Mouse (Mus musculus) liver, adult 2 months (tissue): Measurements from ENCODE around the gene Fbxl8. TPM values are rescaled to one million over a fixed set of nuclear protein-coding genes. Genes with fewer than 3 reads are reported as not detected.
"Not testable (repeated sequence)": the region's sequence is repeated elsewhere in the genome, so short reads cannot be mapped to it uniquely, and the experiment has no call there.

Source experiments
- DNase-seq: peaks from one replicate; pipeline ENCODE4 v3.0.0-alpha.2; 2011; ENCODE audit warnings: low read depth, low spot score; ENCODE audit errors: extremely low read depth
- H3K27ac ChIP-seq: fragments of 200-500 bp; replicated peaks from 2 replicates; pipeline ENCODE4 v1.5.1; 2012; ENCODE audit warnings: low read depth, mild to moderate bottlenecking, control low read depth, inconsistent platforms, low read length; ENCODE audit not compliant: insufficient read depth
- H3K27me3 ChIP-seq: fragments of 200-500 bp; 2 replicates; pipeline ENCODE4 v1.6.1; 2012; ENCODE audit warnings: mild to moderate bottlenecking, moderate library complexity, low read length, inconsistent platforms; ENCODE audit not compliant: control insufficient read depth, insufficient read depth
- H3K36me3 ChIP-seq: fragments of 200-500 bp; 2 replicates; pipeline ENCODE4 v1.6.1; 2012; ENCODE audit warnings: low read length, inconsistent platforms; ENCODE audit not compliant: control insufficient read depth, insufficient read depth
- H3K4me1 ChIP-seq: fragments of 200-500 bp; 2 replicates; pipeline ENCODE4 v1.6.1; 2011; ENCODE audit warnings: low read length; ENCODE audit not compliant: control insufficient read depth, insufficient read depth
- H3K4me3 ChIP-seq: fragments of 200-500 bp; 2 replicates; pipeline ENCODE4 v1.5.1; 2011; ENCODE audit warnings: low read depth, mild to moderate bottlenecking, control low read depth, low read length, moderate library complexity; ENCODE audit not compliant: insufficient read depth
- H3K79me2 ChIP-seq: fragments of 200-500 bp; 2 replicates; pipeline ENCODE4 v1.6.1; 2012; ENCODE audit warnings: inconsistent platforms, mild to moderate bottlenecking, low read length, moderate library complexity; ENCODE audit not compliant: control insufficient read depth, insufficient read depth
- H3K9ac ChIP-seq: fragments of 200-500 bp; 2 replicates; pipeline ENCODE4 v1.6.1; 2012; ENCODE audit warnings: low read depth, mild to moderate bottlenecking, control low read depth, inconsistent platforms, low read length
- CTCF ChIP-seq: fragments of 200-500 bp; IDR thresholded peaks from 2 replicates; pipeline ENCODE4 v1.5.1; 2011; ENCODE audit warnings: low read depth, low read length, control low read depth
- POLR2A ChIP-seq: fragments of 200-500 bp; IDR thresholded peaks from 2 replicates; pipeline ENCODE4 v1.6.1; 2011; ENCODE audit warnings: low read length, control low read depth; ENCODE audit not compliant: insufficient read depth; ENCODE audit errors: extremely low read depth
- WGBS: fragments of 180-500 bp; shearing (Covaris S2); methylation state at CpG from one replicate; pipeline ENCODE4 v1.1.7; 2018; 5-methylcytosine and 5-hydroxymethylcytosine counted together
- polyA plus RNA-seq: library from polyadenylated mRNA; depleted of rRNA; stranded (reverse); fragments of >200 nt; gene quantifications from 2 replicates; pipeline ENCODE4 v1.2.3, GENCODE M21; 2012
- total RNA-seq: library from RNA; depleted of rRNA; stranded (reverse); fragments of >200 nt; gene quantifications from 2 replicates; pipeline ENCODE4 v1.2.3, GENCODE M21; 2014

Fbxl8 gene
- total and polyA plus RNA-seq, 2 experiments, result 1.9 to 7.3 TPM

GRCm38 (mm10) chr8:105290554-105291314 is 26.3 kb downstream of the Fbxl8 start:
- TF ChIP-seq POLR2A (no peak), CTCF (peak; percentile 96)
- H3K4me3 ChIP-seq, result no peak overlapping the region
- DNase-seq, result peak; percentile 71

GRCm38 (mm10) chr8:105291364-105291763 is 26.9 kb downstream of the Fbxl8 start:
- not testable (repeated sequence) for H3K27ac ChIP-seq, H3K36me3 ChIP-seq, DNase-seq, H3K4me3 ChIP-seq, H3K27me3 ChIP-seq, H3K9ac ChIP-seq, H3K79me2 ChIP-seq, H3K4me1 ChIP-seq
- 71% methylated on average over 8 of the region's 8 CpGs for whole genome bisulfite sequencing

More at GRCm38 (mm10) chr8:105290554-105291314, 26.3 kb downstream of the Fbxl8 start:
- Histone ChIP-seq H3K79me2 (no peaks in the 10 kb centered on the region), H3K9ac (no peak overlapping the region), H3K27ac (no peak overlapping the region), H3K36me3 (no peaks in the 10 kb centered on the region), H3K4me1 (peaks cover 8% of the 10 kb centered on the region; the same call in 1 of the 2 replicates), H3K27me3 (no peaks in the 10 kb centered on the region)
- 12% methylated on average over 31 of the region's 31 CpGs for WGBS

GRCm38 (mm10) chr8:105291802-105292201 is 27.4 kb downstream of the Fbxl8 start:
- not testable (repeated sequence) for H3K4me1 ChIP-seq, H3K27ac ChIP-seq, H3K79me2 ChIP-seq, H3K9ac ChIP-seq, H3K4me3 ChIP-seq, H3K36me3 ChIP-seq, DNase-seq, H3K27me3 ChIP-seq
- 61% methylated on average over 3 of the region's 3 CpGs for WGBS

- no peak for TF ChIP-seq CTCF
- no peak for TF ChIP-seq POLR2A
- Histone ChIP-seq H3K4me3 (no peak overlapping the region), H3K27ac (no peak overlapping the region), H3K4me1 (peaks cover 8% of the 10 kb centered on the region; the same call in 1 of the 2 replicates), H3K79me2 (no peaks in the 10 kb centered on the region), H3K27me3 (no peaks in the 10 kb centered on the region), H3K9ac (no peak overlapping the region), H3K36me3 (no peaks in the 10 kb centered on the region)
- no peak for DNase-seq
- WGBS, result 70% methylated on average over 7 of the region's 7 CpGs
Observed at GRCm38 (mm10) chr8:105292471-105292870, 28.0 kb downstream of the Fbxl8 start.

- WGBS, result 67% methylated on average over 19 of the region's 19 CpGs
- TF ChIP-seq POLR2A (no peak), CTCF (no peak)
- no peaks in the 10 kb centered on the region for H3K27me3 ChIP-seq
- H3K9ac ChIP-seq, result 0 out of 2 replicates have a peak overlapping the region, but pooled peaks have one; percentile 6
- H3K36me3 ChIP-seq, result no peaks in the 10 kb centered on the region
- 0 out of 2 replicates have a peak overlapping the region, but pooled peaks have one; percentile 1 for H3K27ac ChIP-seq
- no peak for DNase-seq
- H3K79me2 ChIP-seq, result peaks cover 9% of the 10 kb centered on the region
- H3K4me3 ChIP-seq, result peak overlapping the region; percentile 3; the same call in 1 of the 2 replicates
- peaks cover 11% of the 10 kb centered on the region for H3K4me1 ChIP-seq
Observed at GRCm38 (mm10) chr8:105293405-105293804, 29.0 kb downstream of the Fbxl8 start.

- Histone ChIP-seq H3K4me3 (peak overlapping the region; percentile 42), H3K36me3 (peaks cover 2% of the 10 kb centered on the region; the same call in 1 of the 2 replicates), H3K9ac (peak overlapping the region; percentile 69), H3K4me1 (peaks cover 16% of the 10 kb centered on the region), H3K27me3 (no peaks in the 10 kb centered on the region), H3K79me2 (peaks cover 11% of the 10 kb centered on the region), H3K27ac (peak overlapping the region; percentile 66; the same call in 1 of the 2 replicates)
- no peak for DNase-seq
- no peak for TF ChIP-seq POLR2A
- no peak for TF ChIP-seq CTCF
- WGBS, result 60% methylated on average over 9 of the region's 9 CpGs
Observed at GRCm38 (mm10) chr8:105294776-105295175, 30.3 kb downstream of the Fbxl8 start.
